Mouse (Mus musculus) adrenal gland, postnatal 25 days (tissue): Measurements from ENCODE around the gene Enox1. TPM values are rescaled to one million over a fixed set of nuclear protein-coding genes. Genes with fewer than 3 reads are reported as not detected.

Experiments used
- DNase-seq: peaks from one replicate; pipeline ENCODE4 v3.0.0; 2021; ENCODE audit warnings: mixed read lengths
- total RNA-seq: library from RNA; stranded (reverse); gene quantifications from 2 replicates; pipeline ENCODE4 v1.2.3, GENCODE M21; 2021

Gene Enox1
- total RNA-seq, 1 experiment from 2014 or later: 4.9 TPM

GRCm38 (mm10) chr14:77195314-77196020 is 38.9 kb downstream of the Enox1 start:
- DNase-seq: no peak

- DNase-seq: no peak
These were observed 39.7 kb downstream of the Enox1 start for GRCm38 (mm10) chr14:77196246-77196645.

GRCm38 (mm10) chr14:77197414-77197915 is 40.9 kb downstream of the Enox1 start:
- DNase-seq: no peak

- no peak for DNase-seq
These were observed 54.3 kb downstream of the Enox1 start for GRCm38 (mm10) chr14:77210889-77211288.

- no peak for DNase-seq
These were observed 56.6 kb downstream of the Enox1 start for GRCm38 (mm10) chr14:77213210-77213609.

GRCm38 (mm10) chr14:77214848-77215247 is 58.3 kb downstream of the Enox1 start:
- DNase-seq: no peak

- no peak for DNase-seq
These were observed 68.8 kb downstream of the Enox1 start for GRCm38 (mm10) chr14:77225346-77225745.

- DNase-seq: no peak
These were observed 82.2 kb downstream of the Enox1 start for GRCm38 (mm10) chr14:77238811-77239210.

GRCm38 (mm10) chr14:77239360-77239759 is 82.8 kb downstream of the Enox1 start:
- DNase-seq: no peak

- DNase-seq: no peak
These were observed 90.4 kb downstream of the Enox1 start for GRCm38 (mm10) chr14:77246977-77247376.

GRCm38 (mm10) chr14:77248426-77248825 is 91.9 kb downstream of the Enox1 start:
- DNase-seq: no peak

GRCm38 (mm10) chr14:77248946-77249345 is 92.4 kb downstream of the Enox1 start:
- no peak for DNase-seq

- DNase-seq: no peak
These were observed 94.2 kb downstream of the Enox1 start for GRCm38 (mm10) chr14:77250652-77251238.

- DNase-seq: no peak
These were observed 98.6 kb downstream of the Enox1 start for GRCm38 (mm10) chr14:77255201-77255600.

- DNase-seq: no peak
These were observed 99.1 kb downstream of the Enox1 start for GRCm38 (mm10) chr14:77255711-77256110.

GRCm38 (mm10) chr14:77256943-77257342 is 100.4 kb downstream of the Enox1 start:
- DNase-seq: no peak

GRCm38 (mm10) chr14:77257461-77257860 is 100.9 kb downstream of the Enox1 start:
- DNase-seq: no peak

GRCm38 (mm10) chr14:77258186-77258585 is 101.6 kb downstream of the Enox1 start:
- no peak for DNase-seq

GRCm38 (mm10) chr14:77259686-77260085 is 103.1 kb downstream of the Enox1 start:
- DNase-seq: no peak

- DNase-seq: no peak
These were observed 103.5 kb downstream of the Enox1 start for GRCm38 (mm10) chr14:77260107-77260506.

GRCm38 (mm10) chr14:77266805-77267771 is 110.5 kb downstream of the Enox1 start:
- DNase-seq: no peak

- DNase-seq: no peak
These were observed 115.8 kb downstream of the Enox1 start for GRCm38 (mm10) chr14:77272248-77272930.
